Mouse (Mus musculus): ENCODE results near the gene Cdh10. TPM values are rescaled to one million over a fixed set of nuclear protein-coding genes. Genes with fewer than 3 reads are reported as not detected.

The Cdh10 gene
- 0.07 and 0.09 TPM in 2 replicates for polyA plus RNA-seq (2015; fragmentation: Nextera tagmentation; extraction: Ambion mirVana)

- DNase-seq (ENCODE audit: low spot score), result no peak
These were observed at the start of gene Cdh10 for GRCm38 (mm10) chr15:18818185-18818973. Gene Cdh10 (plus strand): TSS chr15:18818947.

- DNase-seq (ENCODE audit: low spot score), result no peak
These were observed 9.5 kb upstream of the Cdh10 start for GRCm38 (mm10) chr15:18809148-18809827.

- no peak for DNase-seq (ENCODE audit: low spot score)
These were observed 1.0 kb upstream of the Cdh10 start for GRCm38 (mm10) chr15:18817707-18818106.

- no peak for DNase-seq (ENCODE audit: low spot score)
These were observed 1.5 kb downstream of the Cdh10 start for GRCm38 (mm10) chr15:18820226-18820625.

- DNase-seq (ENCODE audit: low spot score), result peak; percentile 81
These were observed 2.5 kb downstream of the Cdh10 start for GRCm38 (mm10) chr15:18821114-18821756.

- DNase-seq (ENCODE audit: low spot score), result no peak
These were observed 4.7 kb downstream of the Cdh10 start for GRCm38 (mm10) chr15:18823420-18823819.

- peak; percentile 28 for DNase-seq (ENCODE audit: low spot score)
These were observed 13.5 kb downstream of the Cdh10 start for GRCm38 (mm10) chr15:18832263-18832662.

- no peak for DNase-seq (ENCODE audit: low spot score)
These were observed 23.0 kb downstream of the Cdh10 start for GRCm38 (mm10) chr15:18841769-18842168.

GRCm38 (mm10) chr15:18844807-18845206 lies 26.1 kb downstream of the Cdh10 start:
- DNase-seq (ENCODE audit: low spot score), result no peak

- DNase-seq (ENCODE audit: low spot score), result no peak
These were observed 31.8 kb downstream of the Cdh10 start for GRCm38 (mm10) chr15:18850497-18850896.

GRCm38 (mm10) chr15:18858135-18858534 lies 39.4 kb downstream of the Cdh10 start:
- no peak for DNase-seq (ENCODE audit: low spot score)

GRCm38 (mm10) chr15:18869871-18870270 lies 51.1 kb downstream of the Cdh10 start:
- no peak for DNase-seq (ENCODE audit: low spot score)

- no peak for DNase-seq (ENCODE audit: low spot score)
These were observed 62.7 kb downstream of the Cdh10 start for GRCm38 (mm10) chr15:18881467-18881866.

GRCm38 (mm10) chr15:18886673-18887072 lies 67.9 kb downstream of the Cdh10 start:
- DNase-seq (ENCODE audit: low spot score), result no peak

GRCm38 (mm10) chr15:18888912-18889311 lies 70.2 kb downstream of the Cdh10 start:
- DNase-seq (ENCODE audit: low spot score), result no peak

- no peak for DNase-seq (ENCODE audit: low spot score)
These were observed 71.6 kb downstream of the Cdh10 start for GRCm38 (mm10) chr15:18890358-18890757.

- DNase-seq (ENCODE audit: low spot score), result no peak
These were observed 82.0 kb downstream of the Cdh10 start for GRCm38 (mm10) chr15:18900776-18901175.

GRCm38 (mm10) chr15:18904131-18904530 lies 85.4 kb downstream of the Cdh10 start:
- no peak for DNase-seq (ENCODE audit: low spot score)

- no peak for DNase-seq (ENCODE audit: low spot score)
These were observed 91.9 kb downstream of the Cdh10 start for GRCm38 (mm10) chr15:18910612-18911011.

- no peak for DNase-seq (ENCODE audit: low spot score)
These were observed 106.8 kb downstream of the Cdh10 start for GRCm38 (mm10) chr15:18925392-18926117.

GRCm38 (mm10) chr15:18926964-18927363 lies 108.2 kb downstream of the Cdh10 start:
- no peak for DNase-seq (ENCODE audit: low spot score)

All from thymus, postnatal 0 days (tissue).